Mouse (Mus musculus) cerebellum, postnatal 14 days (tissue): ENCODE data around the gene Csf3.
"Not testable (repeated sequence)": the region's sequence is repeated elsewhere in the genome, so short reads cannot be mapped to it uniquely, and the experiment has no call there.

Experiments
- DNase-seq, 2 experiments: peaks; one replicate each; pipeline ENCODE4 v3.0.0; 2021; ENCODE audit warnings: mixed read lengths in 2 of 2

Csf3 gene

GRCm38 (mm10) chr11:98701213-98701670, at the start of gene Csf3:
Gene Csf3 (plus strand): TSS chr11:98701263.
- no peak for DNase-seq

- DNase-seq = peak; percentile 58 to 76
These were observed 46.0 kb upstream of the Csf3 start for GRCm38 (mm10) chr11:98655076-98655475.

GRCm38 (mm10) chr11:98660517-98660916, 40.5 kb upstream of the Csf3 start:
- DNase-seq = peak; percentile 56

GRCm38 (mm10) chr11:98664091-98664490, 37.0 kb upstream of the Csf3 start, which contains the start of gene Gsdma:
Gene Gsdma (plus strand): TSS chr11:98664351.
- DNase-seq = no peak

GRCm38 (mm10) chr11:98668984-98669383, 32.1 kb upstream of the Csf3 start:
- DNase-seq = no peak

GRCm38 (mm10) chr11:98671284-98671815, 29.7 kb upstream of the Csf3 start:
- no peak for DNase-seq

- DNase-seq = no peak
These were observed 29.2 kb upstream of the Csf3 start for GRCm38 (mm10) chr11:98671857-98672256.

- DNase-seq = no peak
These were observed 28.6 kb upstream of the Csf3 start for GRCm38 (mm10) chr11:98672482-98672881.

- peak; percentile 64 to 75 for DNase-seq
These were observed 27.9 kb upstream of the Csf3 start for GRCm38 (mm10) chr11:98673136-98673535.

GRCm38 (mm10) chr11:98675829-98676363, 25.2 kb upstream of the Csf3 start:
- DNase-seq = no peak

- DNase-seq = no peak
These were observed 21.0 kb upstream of the Csf3 start for GRCm38 (mm10) chr11:98680023-98680422.

- DNase-seq = not testable (repeated sequence)
These were observed 20.5 kb upstream of the Csf3 start for GRCm38 (mm10) chr11:98680595-98680994.

GRCm38 (mm10) chr11:98681186-98681585, 19.9 kb upstream of the Csf3 start:
- no peak for DNase-seq

GRCm38 (mm10) chr11:98681786-98682745, 19.0 kb upstream of the Csf3 start, which contains the start of gene Psmd3:
Gene Psmd3 (plus strand): TSS chr11:98682554.
- peak; percentile 97 to 98 for DNase-seq

GRCm38 (mm10) chr11:98682811-98683210, 18.3 kb upstream of the Csf3 start:
- DNase-seq = no peak

- no peak for DNase-seq
These were observed 15.4 kb upstream of the Csf3 start for GRCm38 (mm10) chr11:98685642-98686041.

- DNase-seq = no peak
These were observed 14.1 kb upstream of the Csf3 start for GRCm38 (mm10) chr11:98686976-98687375.

- DNase-seq = no peak
These were observed 13.1 kb upstream of the Csf3 start for GRCm38 (mm10) chr11:98688009-98688408.

- peak in 1 of 2 experiments; percentile 4 for DNase-seq
These were observed 7.9 kb upstream of the Csf3 start for GRCm38 (mm10) chr11:98693201-98693600.

- DNase-seq = peak in 1 of 2 experiments; percentile 6
These were observed 7.3 kb upstream of the Csf3 start for GRCm38 (mm10) chr11:98693746-98694145.

GRCm38 (mm10) chr11:98694301-98694700, 6.8 kb upstream of the Csf3 start:
- peak; percentile 39 to 69 for DNase-seq

- peak; percentile 28 to 63 for DNase-seq
These were observed 5.7 kb upstream of the Csf3 start for GRCm38 (mm10) chr11:98695408-98695807.

GRCm38 (mm10) chr11:98696454-98697216, 4.4 kb upstream of the Csf3 start:
- peak in 1 of 2 experiments; percentile 10 for DNase-seq
